Mouse (Mus musculus) heart, postnatal 0 days (tissue): ENCODE results near the gene Rab9.

Experiments used
- CTCF ChIP-seq: IDR thresholded peaks from 2 replicates; pipeline ENCODE4 v1.5.1; 2016; ENCODE audit warnings: antibody characterized with exemption, control low read depth, low read depth
- EP300 ChIP-seq: IDR thresholded peaks from 2 replicates; pipeline ENCODE4 v1.6.1; 2016; ENCODE audit warnings: antibody characterized with exemption, low read depth

GRCm38 (mm10) chrX:166468321-166468720, 11.3 kb downstream of the Rab9 start:
- TF ChIP-seq CTCF (no peak), EP300 (no peak)
